Mouse (Mus musculus) heart, embryonic 16.5 days (tissue): ENCODE data around the gene Limk1. TPM values are rescaled to one million over a fixed set of nuclear protein-coding genes. Genes with fewer than 3 reads are reported as not detected.
A peak's percentile ranks its signal among the peaks of the same experiment; 100 is the strongest.

ENCODE experiments used
- ATAC-seq: fragments of 200-750 bp; cut with Nextera tagmentation; replicated peaks from 2 replicates; pipeline ENCODE4 v1.8.0; 2017; ENCODE audit warnings: moderate number of reproducible peaks; ENCODE audit not compliant: insufficient read depth, low FRiP score; ENCODE audit errors: extremely low read depth
- H3K27ac ChIP-seq: fragments of 300-500 bp; sonication (generic); 2 replicates; pipeline ENCODE4 v1.5.1; 2014; ENCODE audit warnings: mild to moderate bottlenecking, low read length, control low read depth, moderate library complexity
- H3K27me3 ChIP-seq: fragments of 300-500 bp; sonication (generic); 2 replicates; pipeline ENCODE4 v1.6.1; 2014; ENCODE audit warnings: low read length, mixed read lengths; ENCODE audit not compliant: control insufficient read depth, insufficient read depth
- H3K36me3 ChIP-seq: fragments of 300-500 bp; sonication (generic); 2 replicates; pipeline ENCODE4 v1.6.1; 2014; ENCODE audit not compliant: control insufficient read depth, insufficient read depth
- H3K4me1 ChIP-seq: fragments of 300-500 bp; sonication (generic); 2 replicates; pipeline ENCODE4 v1.6.1; 2014; ENCODE audit warnings: low read length, mixed read lengths; ENCODE audit not compliant: control insufficient read depth, insufficient read depth
- H3K4me2 ChIP-seq: fragments of 300-500 bp; sonication (generic); 2 replicates; pipeline ENCODE4 v1.6.1; 2014; ENCODE audit warnings: low read depth, mild to moderate bottlenecking, control low read depth, low read length
- H3K4me3 ChIP-seq: fragments of 300-500 bp; sonication (generic); 2 replicates; pipeline ENCODE4 v1.5.1; 2014; ENCODE audit warnings: mild to moderate bottlenecking, control low read depth, low read length
- H3K9ac ChIP-seq: fragments of 300-500 bp; sonication (generic); 2 replicates; pipeline ENCODE4 v1.6.1; 2014; ENCODE audit warnings: low read length, control low read depth
- H3K9me3 ChIP-seq: fragments of 300-500 bp; sonication (generic); replicated peaks from 2 replicates; pipeline ENCODE4 v1.6.1; 2016; ENCODE audit warnings: low read length; ENCODE audit not compliant: control insufficient read depth
- WGBS: fragments of 180-500 bp; shearing (Covaris S2); extraction: QIAGEN DNeasy Blood & Tissue Kit; methylation state at CpG from one replicate; pipeline ENCODE4 v1.1.7; 2014; 5-methylcytosine and 5-hydroxymethylcytosine counted together
- polyA plus RNA-seq: library from polyadenylated mRNA; unstranded; fragments of >200 nt; fragmentation: Nextera tagmentation; extraction: Ambion mirVana; gene quantifications from 2 replicates; pipeline ENCODE4 v1.2.1, GENCODE M21; 2015

Gene Limk1
- polyA plus RNA-seq, 1 experiment from 2014 or later = 4.6 TPM

- Histone ChIP-seq H3K36me3 (peaks cover 7% of the 10 kb centered on the region; the same call in 1 of the 2 replicates), H3K4me1 (peaks cover 21% of the 10 kb centered on the region), H3K27ac (no peak overlapping the region), H3K9ac (no peak overlapping the region), H3K4me3 (no peak overlapping the region), H3K4me2 (no peak overlapping the region), H3K27me3 (no peaks in the 10 kb centered on the region), H3K9me3 (no peaks in the 10 kb centered on the region)
- ATAC-seq = no peak
- WGBS = 81% methylated on average over 2 of the region's 2 CpGs
Observed at GRCm38 (mm10) chr5:134684398-134684797, 4.0 kb downstream of the Limk1 start.

- ATAC-seq = no peak
- 66% methylated on average over 2 of the region's 2 CpGs for WGBS
Observed at GRCm38 (mm10) chr5:134683813-134684212, 4.6 kb downstream of the Limk1 start.

GRCm38 (mm10) chr5:134680238-134680637, 8.2 kb downstream of the Limk1 start:
- peaks cover 26% of the 10 kb centered on the region for H3K4me1 ChIP-seq
- ATAC-seq = peak; percentile 18; the same call in 1 of the 2 replicates
- WGBS = 45% methylated on average over 12 of the region's 12 CpGs
- peak overlapping the region; percentile 42; the same call in 1 of the 2 replicates for H3K27ac ChIP-seq
- no peak overlapping the region for H3K4me2 ChIP-seq
- H3K36me3 ChIP-seq = peaks cover 7% of the 10 kb centered on the region; the same call in 1 of the 2 replicates
- no peak overlapping the region for H3K4me3 ChIP-seq
- no peaks in the 10 kb centered on the region for H3K27me3 ChIP-seq
- H3K9ac ChIP-seq = peak overlapping the region; percentile 48
- H3K9me3 ChIP-seq = no peaks in the 10 kb centered on the region

More at GRCm38 (mm10) chr5:134683813-134684212, 4.6 kb downstream of the Limk1 start:
- Histone ChIP-seq H3K4me2 (no peak overlapping the region), H3K9me3 (no peaks in the 10 kb centered on the region), H3K4me3 (no peak overlapping the region), H3K27ac (no peak overlapping the region), H3K36me3 (peaks cover 7% of the 10 kb centered on the region; the same call in 1 of the 2 replicates), H3K9ac (no peak overlapping the region), H3K4me1 (peaks cover 20% of the 10 kb centered on the region), H3K27me3 (no peaks in the 10 kb centered on the region)

GRCm38 (mm10) chr5:134678827-134679546, 9.4 kb downstream of the Limk1 start:
- no peak for ATAC-seq
- Histone ChIP-seq H3K4me3 (no peak overlapping the region), H3K4me2 (no peak overlapping the region), H3K9ac (no peak overlapping the region; the same call in 1 of the 2 replicates), H3K27me3 (no peaks in the 10 kb centered on the region), H3K4me1 (peaks cover 35% of the 10 kb centered on the region), H3K27ac (peak overlapping the region; percentile 36; the same call in 1 of the 2 replicates), H3K36me3 (peaks cover 6% of the 10 kb centered on the region; the same call in 1 of the 2 replicates), H3K9me3 (no peaks in the 10 kb centered on the region)
- WGBS = 65% methylated on average over 8 of the region's 8 CpGs

- 0 out of 2 replicates have a peak overlapping the region, but pooled peaks have one; percentile 10 for H3K9ac ChIP-seq
- 79% methylated on average over 3 of the region's 3 CpGs for WGBS
- peak overlapping the region; percentile 80; the same call in 1 of the 2 replicates for H3K4me2 ChIP-seq
- peak overlapping the region; percentile 7; the same call in 1 of the 2 replicates for H3K27ac ChIP-seq
- H3K36me3 ChIP-seq = no peaks in the 10 kb centered on the region
- ATAC-seq = no peak
- peak overlapping the region; percentile 26; the same call in 1 of the 2 replicates for H3K4me3 ChIP-seq
- H3K27me3 ChIP-seq = no peaks in the 10 kb centered on the region
- peaks cover 35% of the 10 kb centered on the region for H3K4me1 ChIP-seq
- no peaks in the 10 kb centered on the region for H3K9me3 ChIP-seq
Observed at GRCm38 (mm10) chr5:134678031-134678430, 10.4 kb downstream of the Limk1 start.

GRCm38 (mm10) chr5:134677491-134677890, 10.9 kb downstream of the Limk1 start:
- H3K27ac ChIP-seq = peak overlapping the region; percentile 85
- H3K9me3 ChIP-seq = no peaks in the 10 kb centered on the region
- peak overlapping the region; percentile 80 for H3K4me2 ChIP-seq
- 0 out of 2 replicates have a peak, but pooled peaks cover 2% of the 10 kb centered on the region for H3K36me3 ChIP-seq
- 78% methylated on average over 5 of the region's 5 CpGs for WGBS
- H3K4me1 ChIP-seq = peaks cover 35% of the 10 kb centered on the region
- ATAC-seq = no peak
- no peak overlapping the region for H3K9ac ChIP-seq
- no peaks in the 10 kb centered on the region for H3K27me3 ChIP-seq
- peak overlapping the region; percentile 2; the same call in 1 of the 2 replicates for H3K4me3 ChIP-seq

- peak; percentile 83 for ATAC-seq
- 1% methylated on average over 14 of the region's 14 CpGs for WGBS
- 0 out of 2 replicates have a peak, but pooled peaks cover 2% of the 10 kb centered on the region for H3K36me3 ChIP-seq
Observed at GRCm38 (mm10) chr5:134675956-134676759, 12.2 kb downstream of the Limk1 start.

GRCm38 (mm10) chr5:134674977-134675376, 13.4 kb downstream of the Limk1 start:
- Histone ChIP-seq H3K4me1 (peaks cover 24% of the 10 kb centered on the region), H3K9me3 (no peaks in the 10 kb centered on the region), H3K4me3 (no peak overlapping the region), H3K27me3 (no peaks in the 10 kb centered on the region), H3K9ac (peak overlapping the region; percentile 22; the same call in 1 of the 2 replicates), H3K27ac (peak overlapping the region; percentile 85; the same call in 1 of the 2 replicates), H3K36me3 (peaks cover 5% of the 10 kb centered on the region; the same call in 1 of the 2 replicates), H3K4me2 (no peak overlapping the region)
- WGBS = 50% methylated on average over 5 of the region's 5 CpGs
- no peak for ATAC-seq

More at GRCm38 (mm10) chr5:134675956-134676759, 12.2 kb downstream of the Limk1 start:
- H3K4me1 ChIP-seq = peaks cover 35% of the 10 kb centered on the region
- H3K27me3 ChIP-seq = no peaks in the 10 kb centered on the region
- peak overlapping the region; percentile 52 for H3K4me3 ChIP-seq
- no peaks in the 10 kb centered on the region for H3K9me3 ChIP-seq
- H3K9ac ChIP-seq = peak overlapping the region; percentile 69
- H3K4me2 ChIP-seq = peak overlapping the region; percentile 80
- H3K27ac ChIP-seq = peak overlapping the region; percentile 85
